Mouse (Mus musculus): ENCODE measurements around the gene Lonrf3. TPM values are rescaled to one million over a fixed set of nuclear protein-coding genes. Genes with fewer than 3 reads are reported as not detected.

Gene Lonrf3
- polyA plus RNA-seq (2014; fragmentation: Nextera tagmentation; extraction: Ambion mirVana): 0.28 and 0.70 TPM in 2 replicates

DNA sequence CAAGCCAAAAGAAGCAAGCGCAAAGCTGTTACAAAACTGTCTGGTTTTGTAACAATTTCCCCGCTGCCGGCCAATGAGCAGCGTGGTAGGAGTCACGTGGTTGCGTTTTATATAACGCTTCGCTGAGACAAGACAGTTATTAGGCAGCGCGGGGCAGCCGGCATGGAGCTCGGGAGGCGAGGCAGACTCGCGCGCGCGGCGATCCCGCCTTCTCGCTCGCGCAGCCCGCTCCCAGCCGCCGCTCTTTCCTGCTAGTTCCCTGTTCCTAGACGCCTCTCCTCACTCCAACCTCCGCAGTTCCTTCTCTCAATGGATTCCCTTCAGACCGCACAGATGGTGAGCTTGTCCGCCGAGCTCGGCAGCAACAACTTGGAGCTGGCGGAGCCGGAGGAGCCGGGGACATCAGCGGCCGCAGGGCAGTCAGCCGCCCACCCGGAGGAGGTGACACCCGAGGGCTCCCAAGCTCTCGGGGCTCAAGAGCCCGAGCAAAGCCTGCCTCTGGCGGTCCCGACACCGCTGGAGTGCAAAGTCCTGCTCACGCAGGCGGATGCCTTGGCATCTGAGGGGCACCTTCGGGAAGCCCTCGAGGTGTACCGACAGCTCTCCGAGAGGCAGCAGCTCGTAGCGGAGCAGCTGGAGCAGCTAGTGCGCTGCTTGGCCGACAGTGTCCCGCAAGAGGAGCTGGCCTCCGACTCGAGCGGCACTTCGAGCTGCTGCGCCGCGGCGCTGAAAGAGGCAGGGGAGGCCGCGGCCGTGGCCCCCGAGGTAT lies at the start of gene Lonrf3:
Gene Lonrf3 (plus strand): TSS at position 83 of the 769 bp plus-strand sequence.
- ATAC-seq (ENCODE audit: insufficient number of reproducible peaks, insufficient read depth, low FRiP score, low read depth): no peak
- Histone ChIP-seq H3K27me3 (ENCODE audit: control insufficient read depth, insufficient read depth, low read length) (peaks cover 21% of the 10 kb centered on the region), H3K36me3 (ENCODE audit: control insufficient read depth, insufficient read depth, low read length) (no peaks in the 10 kb centered on the region), H3K4me2 (ENCODE audit: low read length) (peak within 1 kb of the TSS; percentile 80), H3K9me3 (ENCODE audit: control insufficient read depth, low read length) (no peaks in the 10 kb centered on the region), H3K27ac (replicated peaks in 1 of 2; ENCODE audit: control insufficient read depth in 1 of 2, insufficient read depth in 1 of 2, low read depth in 2 of 2, low read length in 2 of 2) (no peak within 1 kb of the TSS), H3K9ac (ENCODE audit: low read length) (peak within 1 kb of the TSS; percentile 14; the same call in 1 of the 2 replicates), H3K4me3 (ENCODE audit: control insufficient read depth in 1 of 2, insufficient read depth in 1 of 2, low read depth in 1 of 2, low read length in 2 of 2) (peak within 1 kb of the TSS; percentile 45 to 46), H3K4me1 (ENCODE audit: control insufficient read depth in 2 of 2, insufficient read depth in 2 of 2, low read length in 2 of 2) (peaks cover 0 to 2% of the 10 kb centered on the region in 2 experiments; a peak in 1 of 4 replicates)
- WGBS: 14% methylated on average over 59 of the region's 68 CpGs

- Histone ChIP-seq H3K4me2 (ENCODE audit: low read length) (no peak overlapping the region), H3K9ac (ENCODE audit: low read length) (no peak overlapping the region), H3K9me3 (ENCODE audit: control insufficient read depth, low read length) (no peaks in the 10 kb centered on the region), H3K27ac (replicated peaks in 1 of 2; ENCODE audit: control insufficient read depth in 1 of 2, insufficient read depth in 1 of 2, low read depth in 2 of 2, low read length in 2 of 2) (no peak overlapping the region), H3K4me1 (ENCODE audit: control insufficient read depth in 2 of 2, insufficient read depth in 2 of 2, low read length in 2 of 2) (no peaks in the 10 kb centered on the region), H3K4me3 (ENCODE audit: control insufficient read depth in 1 of 2, insufficient read depth in 1 of 2, low read depth in 1 of 2, low read length in 2 of 2) (no peak overlapping the region), H3K36me3 (ENCODE audit: control insufficient read depth, insufficient read depth, low read length) (no peaks in the 10 kb centered on the region), H3K27me3 (ENCODE audit: control insufficient read depth, insufficient read depth, low read length) (no peaks in the 10 kb centered on the region)
- no peak for ATAC-seq (ENCODE audit: insufficient number of reproducible peaks, insufficient read depth, low FRiP score, low read depth)
- 14% methylated on average over 1 of the region's 1 CpGs for WGBS
Observed at GRCm38 (mm10) chrX:36278750-36279149, 49.4 kb upstream of the Lonrf3 start.

GRCm38 (mm10) chrX:36311420-36311819 lies 16.7 kb upstream of the Lonrf3 start:
- Histone ChIP-seq H3K36me3 (ENCODE audit: control insufficient read depth, insufficient read depth, low read length) (no peaks in the 10 kb centered on the region), H3K9ac (ENCODE audit: low read length) (no peak overlapping the region), H3K27me3 (ENCODE audit: control insufficient read depth, insufficient read depth, low read length) (no peaks in the 10 kb centered on the region), H3K27ac (replicated peaks in 1 of 2; ENCODE audit: control insufficient read depth in 1 of 2, insufficient read depth in 1 of 2, low read depth in 2 of 2, low read length in 2 of 2) (no peak overlapping the region), H3K4me2 (ENCODE audit: low read length) (no peak overlapping the region), H3K4me3 (ENCODE audit: control insufficient read depth in 1 of 2, insufficient read depth in 1 of 2, low read depth in 1 of 2, low read length in 2 of 2) (no peak overlapping the region), H3K9me3 (ENCODE audit: control insufficient read depth, low read length) (no peaks in the 10 kb centered on the region), H3K4me1 (ENCODE audit: control insufficient read depth in 2 of 2, insufficient read depth in 2 of 2, low read length in 2 of 2) (no peaks in the 10 kb centered on the region)
- WGBS: 68% methylated on average over 3 of the region's 3 CpGs
- no peak for ATAC-seq (ENCODE audit: insufficient number of reproducible peaks, insufficient read depth, low FRiP score, low read depth)

DNA sequence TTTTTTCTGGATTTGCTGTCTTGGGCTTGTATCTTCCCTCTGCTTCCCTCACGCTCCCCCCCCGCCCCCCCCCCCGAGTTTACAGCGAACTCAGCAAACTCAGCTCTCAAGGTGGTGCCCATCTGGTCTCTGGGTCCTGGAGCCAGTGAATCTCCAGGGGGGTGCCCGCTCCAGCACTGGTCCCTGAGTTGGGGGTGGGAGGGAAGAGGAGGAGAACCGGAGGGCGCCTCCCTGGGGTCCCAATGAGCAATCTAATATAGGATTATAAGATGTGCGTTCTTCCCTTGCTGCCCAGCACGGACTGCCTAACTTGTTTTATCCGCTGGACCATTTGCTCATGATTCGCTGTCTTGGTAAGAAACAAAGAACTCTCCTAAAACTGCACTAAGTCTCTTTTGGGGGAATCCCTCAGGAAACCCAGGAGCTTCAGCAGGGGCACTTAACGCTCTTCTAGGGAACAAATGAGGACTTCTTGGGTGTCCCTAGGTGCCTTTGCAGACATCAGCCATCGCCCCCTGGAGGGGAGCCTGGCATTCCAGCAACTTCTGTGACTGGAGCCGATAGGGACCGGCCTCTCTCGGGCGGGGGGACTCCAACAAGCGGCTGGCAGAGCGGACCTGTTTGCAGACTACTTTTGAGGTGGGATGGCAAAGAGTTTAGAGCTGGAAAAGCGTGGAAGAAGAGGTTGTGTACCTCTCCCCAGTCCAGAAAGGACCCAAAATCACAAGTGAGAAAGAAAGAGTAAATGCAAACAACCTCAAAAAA lies 480 bp upstream of the Lonrf3 start:
- Histone ChIP-seq H3K36me3 (ENCODE audit: control insufficient read depth, insufficient read depth, low read length) (no peaks in the 10 kb centered on the region), H3K9ac (ENCODE audit: low read length) (no peak overlapping the region), H3K4me2 (ENCODE audit: low read length) (peak overlapping the region; percentile 80), H3K27ac (replicated peaks in 1 of 2; ENCODE audit: control insufficient read depth in 1 of 2, insufficient read depth in 1 of 2, low read depth in 2 of 2, low read length in 2 of 2) (no peak overlapping the region), H3K4me1 (ENCODE audit: control insufficient read depth in 2 of 2, insufficient read depth in 2 of 2, low read length in 2 of 2) (peaks cover 0 to 2% of the 10 kb centered on the region in 2 experiments; a peak in 1 of 4 replicates), H3K27me3 (ENCODE audit: control insufficient read depth, insufficient read depth, low read length) (peaks cover 21% of the 10 kb centered on the region), H3K4me3 (ENCODE audit: control insufficient read depth in 1 of 2, insufficient read depth in 1 of 2, low read depth in 1 of 2, low read length in 2 of 2) (peak overlapping the region; percentile 45 to 46), H3K9me3 (ENCODE audit: control insufficient read depth, low read length) (no peaks in the 10 kb centered on the region)
- ATAC-seq (ENCODE audit: insufficient number of reproducible peaks, insufficient read depth, low FRiP score, low read depth): no peak
- WGBS: 17% methylated on average over 19 of the region's 20 CpGs

- H3K27ac ChIP-seq (replicated peaks in 1 of 2; ENCODE audit: control insufficient read depth in 1 of 2, insufficient read depth in 1 of 2, low read depth in 2 of 2, low read length in 2 of 2): no peak overlapping the region
- H3K9ac ChIP-seq (ENCODE audit: low read length): peak overlapping the region; percentile 14; the same call in 1 of the 2 replicates
- peaks cover 21% of the 10 kb centered on the region for H3K27me3 ChIP-seq (ENCODE audit: control insufficient read depth, insufficient read depth, low read length)
- H3K9me3 ChIP-seq (ENCODE audit: control insufficient read depth, low read length): no peaks in the 10 kb centered on the region
- H3K4me3 ChIP-seq (ENCODE audit: control insufficient read depth in 1 of 2, insufficient read depth in 1 of 2, low read depth in 1 of 2, low read length in 2 of 2): peak overlapping the region; percentile 45 to 46
- H3K36me3 ChIP-seq (ENCODE audit: control insufficient read depth, insufficient read depth, low read length): no peaks in the 10 kb centered on the region
- peak overlapping the region; percentile 80 for H3K4me2 ChIP-seq (ENCODE audit: low read length)
- H3K4me1 ChIP-seq (ENCODE audit: control insufficient read depth in 2 of 2, insufficient read depth in 2 of 2, low read length in 2 of 2): peaks cover 0 to 2% of the 10 kb centered on the region in 2 experiments; a peak in 1 of 4 replicates
- ATAC-seq (ENCODE audit: insufficient number of reproducible peaks, insufficient read depth, low FRiP score, low read depth): no peak
- 19% methylated on average over 46 of the region's 66 CpGs for WGBS
Observed at GRCm38 (mm10) chrX:36329040-36329649, 992 bp downstream of the Lonrf3 start.

- Histone ChIP-seq H3K9ac (ENCODE audit: low read length) (no peak overlapping the region), H3K9me3 (ENCODE audit: control insufficient read depth, low read length) (no peaks in the 10 kb centered on the region), H3K4me1 (ENCODE audit: control insufficient read depth in 2 of 2, insufficient read depth in 2 of 2, low read length in 2 of 2) (peaks cover 0 to 2% of the 10 kb centered on the region in 2 experiments; a peak in 1 of 4 replicates), H3K4me2 (ENCODE audit: low read length) (peak overlapping the region; percentile 80), H3K36me3 (ENCODE audit: control insufficient read depth, insufficient read depth, low read length) (no peaks in the 10 kb centered on the region), H3K27ac (replicated peaks in 1 of 2; ENCODE audit: control insufficient read depth in 1 of 2, insufficient read depth in 1 of 2, low read depth in 2 of 2, low read length in 2 of 2) (no peak overlapping the region), H3K4me3 (ENCODE audit: control insufficient read depth in 1 of 2, insufficient read depth in 1 of 2, low read depth in 1 of 2, low read length in 2 of 2) (peak overlapping the region; percentile 45 to 46), H3K27me3 (ENCODE audit: control insufficient read depth, insufficient read depth, low read length) (peaks cover 21% of the 10 kb centered on the region)
- WGBS: 18% methylated on average over 37 of the region's 44 CpGs
- ATAC-seq (ENCODE audit: insufficient number of reproducible peaks, insufficient read depth, low FRiP score, low read depth): 0 out of 2 replicates have a peak, but pooled peaks have one; percentile 31
Observed at GRCm38 (mm10) chrX:36329849-36330411, 1.8 kb downstream of the Lonrf3 start.

GRCm38 (mm10) chrX:36352446-36352845 lies 24.3 kb downstream of the Lonrf3 start:
- no peak for ATAC-seq (ENCODE audit: insufficient number of reproducible peaks, insufficient read depth, low FRiP score, low read depth)
- Histone ChIP-seq H3K9ac (ENCODE audit: low read length) (no peak overlapping the region), H3K27ac (replicated peaks in 1 of 2; ENCODE audit: control insufficient read depth in 1 of 2, insufficient read depth in 1 of 2, low read depth in 2 of 2, low read length in 2 of 2) (no peak overlapping the region), H3K4me1 (ENCODE audit: control insufficient read depth in 2 of 2, insufficient read depth in 2 of 2, low read length in 2 of 2) (no peaks in the 10 kb centered on the region), H3K4me3 (ENCODE audit: control insufficient read depth in 1 of 2, insufficient read depth in 1 of 2, low read depth in 1 of 2, low read length in 2 of 2) (no peak overlapping the region), H3K27me3 (ENCODE audit: control insufficient read depth, insufficient read depth, low read length) (no peaks in the 10 kb centered on the region), H3K9me3 (ENCODE audit: control insufficient read depth, low read length) (no peaks in the 10 kb centered on the region), H3K4me2 (ENCODE audit: low read length) (no peak overlapping the region), H3K36me3 (ENCODE audit: control insufficient read depth, insufficient read depth, low read length) (no peaks in the 10 kb centered on the region)
- WGBS: 49% methylated on average over 3 of the region's 3 CpGs
